Mouse (Mus musculus) urinary bladder, postnatal 10 days (tissue): Measurements from ENCODE around the gene Cend1.

Experiments
- DNase-seq: peaks from one replicate; pipeline ENCODE4 v3.0.0; 2022; ENCODE audit warnings: low spot score

The Cend1 gene

DNA sequence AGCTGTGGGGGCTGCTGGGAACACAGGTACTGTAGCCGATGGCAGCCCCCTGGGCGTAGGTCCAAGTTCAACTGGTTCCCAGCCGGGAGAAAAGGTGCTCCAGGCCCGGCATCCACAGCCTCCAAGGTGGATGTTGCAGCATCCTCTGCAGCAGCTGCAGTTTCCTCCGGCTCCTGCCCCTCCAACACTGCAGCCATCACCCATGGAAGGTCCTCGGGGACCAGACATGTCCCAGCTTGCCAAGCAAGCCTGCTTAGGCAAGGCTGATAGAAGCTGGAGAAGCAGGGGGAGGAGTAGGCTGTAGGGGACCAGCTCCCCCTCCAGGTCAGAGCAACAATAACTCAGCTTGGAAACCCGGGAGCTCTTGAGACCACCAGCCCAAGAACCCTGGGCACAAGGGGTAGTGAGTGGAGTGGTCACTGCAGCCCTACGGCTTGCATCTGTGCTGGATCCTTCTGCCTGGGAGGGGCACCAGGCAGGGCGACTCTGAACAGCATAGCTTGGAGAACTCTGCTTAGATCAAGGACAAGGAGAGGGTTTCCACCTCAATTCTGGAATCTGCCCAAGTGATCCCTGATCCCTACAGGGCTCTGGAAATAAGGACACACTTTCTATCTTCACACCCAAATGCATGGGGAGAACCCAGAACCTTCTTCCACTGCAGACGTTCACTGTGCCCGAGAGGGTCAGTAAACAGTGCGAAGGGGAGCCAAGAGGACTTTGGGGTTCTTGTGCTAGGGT is 14.0 kb upstream of the Cend1 start:
- DNase-seq, result no peak

DNA sequence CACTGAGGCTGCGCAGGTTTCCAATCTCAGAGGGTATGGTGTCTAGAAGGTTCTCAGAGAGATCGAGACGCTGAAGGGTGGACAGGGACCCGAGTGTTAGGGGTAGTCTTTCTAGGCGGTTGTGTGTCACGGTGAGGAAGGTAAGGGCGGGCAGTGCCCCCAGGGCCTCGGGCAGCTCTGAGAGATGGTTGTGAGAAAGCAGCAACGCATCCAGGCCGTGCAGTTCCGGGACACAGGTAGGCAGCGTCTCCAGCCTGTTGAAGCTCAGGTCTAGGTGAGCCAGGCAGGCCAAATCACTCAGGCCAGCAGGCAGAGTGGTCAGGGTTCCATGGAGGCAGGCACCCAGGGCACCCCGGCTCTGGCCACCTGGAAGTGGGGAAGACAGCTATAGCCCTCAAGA is 12.9 kb upstream of the Cend1 start:
- no peak for DNase-seq

GRCm38 (mm10) chr7:141441460-141441859 is 12.2 kb upstream of the Cend1 start:
- DNase-seq, result no peak

GRCm38 (mm10) chr7:141440613-141441012 is 11.3 kb upstream of the Cend1 start:
- DNase-seq, result no peak

DNA sequence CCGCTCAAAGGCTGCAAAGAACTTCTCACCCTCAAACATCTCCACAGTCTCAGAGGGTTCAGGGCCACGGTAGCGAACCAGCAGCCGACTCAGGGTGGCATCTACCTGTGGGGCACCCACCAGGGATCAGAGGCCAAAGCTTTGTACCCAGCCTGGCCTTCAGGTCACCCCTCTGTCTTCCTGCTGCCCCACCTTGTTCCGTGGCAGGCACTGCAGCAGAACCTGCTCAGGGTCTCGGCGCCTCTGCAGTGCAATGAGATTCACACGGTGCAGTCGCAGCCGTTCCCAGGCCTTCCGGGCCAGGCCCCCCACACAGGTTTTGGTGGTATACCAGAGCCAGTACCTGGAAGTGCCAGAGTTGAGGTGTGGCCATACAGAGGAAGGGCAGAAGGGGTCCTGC is 10.5 kb upstream of the Cend1 start:
- no peak for DNase-seq

DNA sequence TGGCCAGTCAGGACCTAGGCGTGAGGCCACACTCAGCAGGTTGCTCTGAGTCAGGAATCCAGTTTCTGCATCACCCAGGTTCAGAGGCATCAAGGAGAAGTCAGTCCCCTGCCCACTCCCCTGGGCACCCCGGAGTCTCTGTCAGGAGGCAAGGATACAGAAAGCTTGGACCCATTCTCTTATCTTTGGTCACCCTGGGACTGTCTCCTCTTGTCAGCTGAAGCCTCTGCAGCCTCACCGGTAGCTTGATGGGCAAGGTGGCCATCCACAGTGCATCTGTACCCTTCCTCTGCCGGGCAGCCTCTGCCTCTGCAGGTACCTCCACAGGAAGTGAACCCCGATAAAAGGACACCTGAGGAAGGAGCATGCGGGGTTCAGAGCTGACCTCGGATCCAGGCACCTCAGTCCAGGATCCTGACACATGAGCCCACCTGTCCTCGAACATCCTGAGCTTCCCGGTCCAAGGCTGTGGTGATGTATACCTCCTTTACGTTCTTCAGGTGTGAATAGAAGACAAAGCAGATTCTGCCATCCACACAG is 9.9 kb upstream of the Cend1 start:
- DNase-seq, result no peak

GRCm38 (mm10) chr7:141438201-141438968 is 9.1 kb upstream of the Cend1 start:
- no peak for DNase-seq

GRCm38 (mm10) chr7:141437178-141438120 is 8.2 kb upstream of the Cend1 start, which contains the start of gene Slc25a22:
Slc25a22 (minus strand) TSS chr7:141437892.
- DNase-seq, result no peak

DNA sequence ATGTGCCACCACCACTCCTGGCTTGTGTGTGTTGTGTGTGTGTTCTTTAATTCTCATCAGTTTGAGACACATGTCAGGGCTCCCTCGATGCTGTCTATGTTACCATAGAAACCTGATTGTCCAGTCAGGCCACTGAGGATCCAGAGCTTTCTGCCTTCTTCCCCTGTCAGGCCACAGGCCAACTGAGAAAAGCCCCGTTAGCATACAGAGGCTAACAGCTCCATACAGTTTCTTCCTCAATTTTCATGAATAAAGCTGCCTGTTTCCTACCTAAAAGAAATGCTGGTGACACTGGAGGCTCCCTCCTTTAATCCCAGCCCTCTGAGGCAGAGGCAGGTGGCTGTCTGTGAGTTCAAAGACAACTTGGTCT is 7.2 kb upstream of the Cend1 start:
- DNase-seq, result no peak

- no peak for DNase-seq
Observed at GRCm38 (mm10) chr7:141435856-141436522, 6.7 kb upstream of the Cend1 start.

GRCm38 (mm10) chr7:141435129-141435855 is 6.0 kb upstream of the Cend1 start:
- no peak for DNase-seq

- DNase-seq, result no peak
Observed at GRCm38 (mm10) chr7:141434464-141434863, 5.2 kb upstream of the Cend1 start.

- no peak for DNase-seq
Observed at GRCm38 (mm10) chr7:141433517-141434400, 4.5 kb upstream of the Cend1 start.

DNA sequence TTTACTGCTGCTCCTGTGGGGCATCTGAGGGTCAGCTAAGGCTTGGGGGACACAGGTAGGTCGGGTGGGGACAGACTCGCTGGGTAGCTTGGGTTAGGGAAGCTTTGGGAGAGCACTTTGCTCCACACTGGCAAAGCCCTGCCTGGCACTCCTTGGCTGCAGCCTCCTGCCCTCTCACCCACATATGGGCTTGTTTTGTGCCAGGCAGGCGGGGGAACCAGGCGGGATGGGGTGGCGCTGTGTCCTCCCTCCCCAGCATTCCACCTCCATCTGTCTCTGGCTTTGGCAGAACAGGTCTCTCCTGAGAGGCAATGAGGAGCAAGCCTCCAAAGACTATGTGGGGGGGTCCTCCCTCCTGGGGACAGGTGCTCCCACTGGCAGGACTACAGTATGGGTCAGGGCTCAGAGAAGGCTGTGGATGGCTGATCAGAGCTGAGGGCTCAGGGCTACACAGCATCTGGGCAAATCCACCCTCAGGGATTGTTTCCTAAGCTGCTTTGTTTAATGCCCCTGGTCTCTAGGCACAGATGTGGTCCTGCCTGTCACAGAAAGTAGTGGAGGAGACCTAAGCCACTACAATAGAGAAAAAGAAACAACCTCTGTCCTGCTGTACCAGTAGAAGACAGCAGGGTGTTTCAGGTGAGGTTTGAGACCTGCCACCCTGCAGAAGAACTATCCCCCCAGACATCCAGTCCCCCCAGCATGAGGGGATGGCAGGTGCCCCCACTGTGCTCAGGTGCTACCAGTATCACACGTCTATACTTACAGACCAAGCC is 3.6 kb upstream of the Cend1 start:
- no peak for DNase-seq

DNA sequence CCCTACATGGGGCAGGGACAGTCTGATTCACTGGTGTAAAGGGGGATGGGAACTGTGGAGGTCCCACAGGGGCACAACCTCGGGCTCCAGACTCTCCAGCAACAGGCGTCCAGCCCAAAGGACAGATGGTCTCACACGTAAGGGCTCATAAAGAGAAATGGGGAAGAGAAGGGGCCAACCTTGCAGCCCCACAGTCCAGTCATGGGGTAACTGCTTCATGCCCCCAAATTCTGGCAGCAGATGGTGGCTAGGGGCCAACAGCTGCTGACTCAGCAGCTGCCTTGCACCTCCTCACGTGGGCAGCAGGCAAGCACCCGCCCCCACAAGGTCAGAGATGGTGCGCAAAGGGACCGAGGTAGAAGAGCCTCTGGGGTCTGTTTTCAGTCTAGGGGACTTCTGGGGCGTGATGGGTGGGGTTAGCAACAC is 2.9 kb upstream of the Cend1 start:
- no peak for DNase-seq

DNA sequence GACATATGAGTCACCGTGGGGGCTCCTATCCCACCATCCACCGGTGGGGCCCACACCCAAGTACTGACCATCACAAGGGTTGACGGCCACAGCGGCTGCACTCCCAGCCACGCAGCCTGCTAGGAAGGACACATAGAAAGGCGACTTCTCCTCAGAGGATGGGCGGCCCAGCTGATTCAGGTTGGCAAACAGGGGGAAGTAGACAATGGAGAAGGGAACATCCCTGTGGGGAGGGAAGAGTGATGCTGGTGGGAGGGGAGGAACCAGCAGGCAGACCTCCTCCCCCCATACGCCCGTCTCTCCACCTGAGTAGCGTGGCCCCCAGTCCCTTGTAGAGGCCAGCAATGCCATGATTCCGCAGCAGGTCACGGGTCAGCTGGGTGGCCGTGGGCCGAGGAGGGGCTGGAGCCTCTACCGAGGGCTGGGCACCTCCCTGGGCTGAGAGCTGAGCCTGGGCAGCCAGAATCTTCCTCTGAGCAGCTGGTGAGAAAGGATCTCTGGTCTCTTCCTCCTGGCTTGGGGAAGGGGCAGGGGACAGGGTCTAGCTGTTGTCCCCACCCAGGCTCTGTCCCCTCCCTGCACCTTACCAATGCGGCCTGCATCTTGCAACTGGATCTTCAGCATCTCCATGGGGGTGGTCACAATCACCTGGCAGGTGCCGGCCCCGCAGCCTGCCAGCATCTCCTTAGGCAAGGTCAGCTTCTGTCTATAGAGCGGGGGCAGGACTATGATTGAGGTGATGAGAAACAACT is 2.3 kb upstream of the Cend1 start:
- DNase-seq, result no peak

DNA sequence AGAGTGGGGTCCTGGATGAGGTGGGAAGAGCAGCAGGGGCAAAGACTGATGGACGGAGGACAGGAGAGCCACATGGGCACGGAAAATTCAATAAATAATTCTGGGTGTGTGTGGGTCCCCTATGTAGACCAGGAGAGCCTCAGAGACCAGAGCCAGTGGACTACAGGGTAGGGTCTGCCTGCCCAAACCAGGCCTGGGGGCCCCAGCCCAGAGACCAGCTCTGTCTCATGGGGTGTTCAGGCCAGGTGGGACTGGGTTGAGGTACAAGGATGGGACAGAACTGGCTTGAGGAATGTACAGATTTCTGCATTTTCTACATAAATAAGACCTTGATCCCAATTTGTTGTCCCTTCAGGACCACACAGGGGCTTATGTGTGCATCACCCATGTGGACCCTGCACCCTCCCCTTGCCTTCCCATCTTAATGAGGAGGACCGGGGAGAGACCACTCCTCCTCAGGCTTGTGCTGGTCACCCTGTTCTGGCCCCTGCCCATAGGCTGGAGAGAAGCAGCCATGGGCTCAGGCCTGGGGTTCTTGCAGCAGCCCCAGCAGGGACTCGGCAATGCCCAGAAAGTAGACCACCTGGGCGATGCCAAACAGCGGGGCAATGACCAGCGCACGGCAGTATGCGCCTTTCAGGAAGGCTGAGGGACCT is 1.4 kb upstream of the Cend1 start:
- DNase-seq, result no peak
